Mouse (Mus musculus): ENCODE results near the gene Nodal.

Nodal gene

GRCm38 (mm10) chr10:61399156-61399734, 18.5 kb upstream of the Nodal start:
- DNase-seq, result peak; percentile 52

- no peak for DNase-seq
Measured at GRCm38 (mm10) chr10:61400407-61400806, 17.4 kb upstream of the Nodal start.

- DNase-seq, result no peak
Measured at GRCm38 (mm10) chr10:61402480-61402879, 15.3 kb upstream of the Nodal start.

- DNase-seq, result no peak
Measured at GRCm38 (mm10) chr10:61402911-61403310, 14.9 kb upstream of the Nodal start.

- DNase-seq, result no peak
Measured at GRCm38 (mm10) chr10:61405958-61406357, 11.8 kb upstream of the Nodal start.

GRCm38 (mm10) chr10:61409776-61410175, 8.0 kb upstream of the Nodal start:
- no peak for DNase-seq

- DNase-seq, result no peak
Measured at GRCm38 (mm10) chr10:61410193-61410592, 7.6 kb upstream of the Nodal start.

GRCm38 (mm10) chr10:61412910-61413625, 4.7 kb upstream of the Nodal start:
- DNase-seq, result no peak

- DNase-seq, result no peak
Measured at GRCm38 (mm10) chr10:61415240-61415639, 2.5 kb upstream of the Nodal start.

- no peak for DNase-seq
Measured at GRCm38 (mm10) chr10:61415890-61416289, 1.9 kb upstream of the Nodal start.

GRCm38 (mm10) chr10:61416561-61416960, 1.2 kb upstream of the Nodal start:
- no peak for DNase-seq

- DNase-seq, result no peak
Measured at GRCm38 (mm10) chr10:61417046-61417445, 726 bp upstream of the Nodal start.

GRCm38 (mm10) chr10:61418131-61418900, 544 bp downstream of the Nodal start:
- DNase-seq, result no peak

GRCm38 (mm10) chr10:61419146-61419545, 1.4 kb downstream of the Nodal start:
- DNase-seq, result no peak

GRCm38 (mm10) chr10:61420011-61420410, 2.2 kb downstream of the Nodal start:
- DNase-seq, result no peak

- no peak for DNase-seq
Measured at GRCm38 (mm10) chr10:61422861-61423260, 5.1 kb downstream of the Nodal start.

- no peak for DNase-seq
Measured at GRCm38 (mm10) chr10:61423289-61423688, 5.5 kb downstream of the Nodal start.

- no peak for DNase-seq
Measured at GRCm38 (mm10) chr10:61424500-61424899, 6.7 kb downstream of the Nodal start.

GRCm38 (mm10) chr10:61425047-61425446, 7.3 kb downstream of the Nodal start:
- no peak for DNase-seq

GRCm38 (mm10) chr10:61426251-61426757, 8.5 kb downstream of the Nodal start:
- no peak for DNase-seq

GRCm38 (mm10) chr10:61427951-61428350, 10.2 kb downstream of the Nodal start:
- DNase-seq, result no peak

- no peak for DNase-seq
Measured at GRCm38 (mm10) chr10:61428416-61428815, 10.6 kb downstream of the Nodal start.

GRCm38 (mm10) chr10:61429043-61429442, 11.3 kb downstream of the Nodal start:
- no peak for DNase-seq

GRCm38 (mm10) chr10:61431375-61431774, 13.6 kb downstream of the Nodal start:
- DNase-seq, result no peak
